Mouse (Mus musculus): ENCODE measurements at regions not wholly inside any gene's neighbourhood (a gene's known extent, or its start where the extent isn't known, plus 50 kb on each side); places are given as distances from the start of the nearest gene placed in this dataset.

- no peak for DNase-seq (ENCODE audit: low spot score)
Measured at GRCm38 (mm10) chr13:93992961-93993360, 64.6 kb upstream of the Lhfpl2 start.

GRCm38 (mm10) chr13:93995423-93995822, 62.2 kb upstream of the Lhfpl2 start:
- no peak for DNase-seq (ENCODE audit: low spot score)

- DNase-seq (ENCODE audit: low spot score) = no peak
Measured at GRCm38 (mm10) chr13:93996535-93997382, 60.8 kb upstream of the Lhfpl2 start.

GRCm38 (mm10) chr13:93997981-93998380, 59.6 kb upstream of the Lhfpl2 start:
- DNase-seq (ENCODE audit: low spot score) = peak; percentile 66

- peak; percentile 45 for DNase-seq (ENCODE audit: low spot score)
Measured at GRCm38 (mm10) chr13:93998406-93998805, 59.2 kb upstream of the Lhfpl2 start.

- no peak for DNase-seq (ENCODE audit: low spot score)
Measured at GRCm38 (mm10) chr13:94003816-94004215, 53.8 kb upstream of the Lhfpl2 start.

GRCm38 (mm10) chr13:94004417-94004816, 53.2 kb upstream of the Lhfpl2 start:
- no peak for DNase-seq (ENCODE audit: low spot score)

GRCm38 (mm10) chr13:94005880-94006279, 51.7 kb upstream of the Lhfpl2 start:
- no peak for DNase-seq (ENCODE audit: low spot score)

All from MN1 (cell line).